Mouse (Mus musculus): ENCODE data around the gene Fbxo46.
A peak's percentile ranks its signal among the peaks of the same experiment; 100 is the strongest.

The Fbxo46 gene

DNA sequence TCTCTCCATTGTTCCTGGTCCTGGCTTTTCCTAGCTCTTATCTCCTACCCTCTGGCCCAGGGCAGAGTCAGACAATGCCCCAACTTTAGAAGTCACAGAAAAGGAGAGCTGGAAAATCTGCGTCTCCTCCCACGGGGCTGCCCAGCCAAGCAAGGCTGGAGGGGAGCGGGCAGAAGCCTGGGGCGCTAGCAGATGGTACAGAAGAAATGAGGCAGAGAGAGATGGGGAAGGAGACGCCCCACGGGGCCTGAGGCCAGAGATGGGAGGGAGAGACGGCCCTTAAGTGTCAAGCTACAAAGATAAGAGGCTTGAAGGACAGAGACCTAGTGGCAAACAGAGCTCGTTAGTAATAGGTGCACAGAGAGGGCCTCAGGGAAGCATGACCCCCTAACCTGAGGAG, 52.2 kb downstream of the Fbxo46 start:
- no peak for DNase-seq

DNA sequence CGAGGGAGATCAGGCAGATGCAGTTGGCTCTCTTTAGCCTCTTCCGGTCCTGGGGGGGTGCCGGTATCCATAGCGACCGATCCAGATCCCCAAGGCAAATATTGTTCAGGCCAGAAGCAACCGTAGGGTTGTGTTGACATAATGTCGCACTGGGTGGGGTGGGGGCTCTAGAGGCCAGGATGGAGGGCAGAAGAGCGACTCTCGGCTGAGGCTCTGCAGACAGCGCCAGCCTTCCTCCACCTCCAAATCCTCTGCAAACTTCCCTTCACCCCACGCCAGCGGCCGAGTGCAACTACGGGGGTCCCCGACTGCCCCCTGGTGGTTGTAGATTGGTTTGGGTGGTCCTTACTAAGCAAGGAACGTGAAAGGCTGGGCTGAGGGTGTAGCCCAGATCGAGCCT, 53.2 kb downstream of the Fbxo46 start:
- DNase-seq: peak; percentile 68 to 80

DNA sequence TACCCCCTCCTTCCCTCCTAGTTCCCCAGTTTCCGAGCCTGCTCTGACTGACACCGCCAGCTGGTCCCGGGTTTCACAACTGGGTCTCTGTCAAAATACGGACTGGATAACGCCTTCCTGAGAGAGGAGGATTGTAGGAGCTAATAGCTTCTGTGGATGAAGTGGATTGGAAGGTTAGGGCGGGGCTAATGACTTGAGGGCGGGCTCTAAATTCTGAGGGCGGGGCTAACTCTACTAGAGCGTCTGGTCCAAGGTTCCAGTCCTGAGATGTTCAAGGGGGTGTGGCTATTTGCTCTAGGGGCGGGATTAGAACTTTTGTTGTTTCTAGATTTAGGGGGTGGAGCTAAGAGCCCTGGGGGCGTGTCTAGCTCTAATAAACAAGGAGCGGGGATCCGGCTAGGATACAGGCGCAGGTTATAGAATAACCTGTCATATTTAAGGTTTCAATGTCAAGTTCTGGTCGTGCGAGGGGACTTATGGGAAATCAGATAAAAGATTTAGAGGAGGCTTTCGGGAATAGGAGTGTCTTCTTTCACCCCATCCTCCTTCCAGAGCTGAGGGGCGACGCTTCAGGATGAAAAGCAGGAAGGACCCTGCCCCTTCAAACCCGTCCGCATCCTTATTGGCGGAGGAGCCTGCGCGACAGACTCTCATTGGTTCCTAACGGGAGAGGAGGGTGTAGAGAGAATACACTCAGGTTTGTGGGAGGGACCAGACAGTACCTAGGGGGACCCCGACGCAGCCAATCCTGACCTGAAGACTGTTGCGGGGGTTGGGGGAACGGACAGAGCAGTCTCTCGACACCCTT, 56.3 kb downstream of the Fbxo46 start, which contains the start of gene Eml2:
TSS of gene Eml2 (plus strand) at position 714 of the 808 bp plus-strand sequence.
- DNase-seq: peak in 1 of 2 experiments; percentile 34

- no peak for DNase-seq
Observed at GRCm38 (mm10) chr7:19176516-19176947, 56.9 kb downstream of the Fbxo46 start.

DNA sequence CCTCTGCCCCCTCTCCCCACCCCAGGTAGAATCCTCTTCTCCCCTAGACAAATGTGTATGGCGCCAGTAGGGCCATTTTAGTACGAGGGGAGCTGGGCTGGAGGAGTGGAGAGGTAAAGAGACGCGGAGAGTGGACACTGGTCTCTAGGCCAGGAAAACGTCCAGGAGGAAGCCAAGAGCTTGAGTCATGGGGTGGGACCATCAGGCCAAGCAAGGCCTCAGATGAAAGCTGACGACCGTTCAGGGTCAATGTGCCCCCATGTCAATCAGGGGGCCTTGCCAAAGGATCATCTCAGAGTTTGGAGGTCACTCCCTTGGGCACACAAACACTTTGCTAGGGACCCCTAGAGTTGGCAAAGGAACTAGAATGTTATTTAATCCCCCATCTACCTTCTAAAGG, 57.6 kb downstream of the Fbxo46 start:
- no peak for DNase-seq

DNA sequence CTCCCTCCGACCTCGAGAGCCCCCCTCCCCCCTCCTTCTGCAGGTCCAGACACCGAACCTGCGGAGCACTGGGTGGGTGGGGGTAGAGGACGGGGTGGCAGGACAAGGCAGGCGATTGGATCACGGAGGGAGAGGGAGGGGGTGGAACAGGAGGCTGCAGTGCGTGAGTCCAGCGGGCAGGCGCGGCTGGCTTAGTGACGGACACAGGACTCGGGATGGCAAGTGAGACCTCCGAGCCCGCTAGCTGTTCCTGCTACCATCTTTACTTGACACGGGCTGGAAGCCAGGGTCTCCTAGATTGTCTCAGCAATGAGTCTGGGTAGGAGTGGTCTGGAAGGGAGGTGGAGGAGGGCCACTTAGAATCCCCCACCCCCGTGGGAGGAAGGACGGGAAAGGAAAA, 58.4 kb downstream of the Fbxo46 start:
- no peak for DNase-seq

DNA sequence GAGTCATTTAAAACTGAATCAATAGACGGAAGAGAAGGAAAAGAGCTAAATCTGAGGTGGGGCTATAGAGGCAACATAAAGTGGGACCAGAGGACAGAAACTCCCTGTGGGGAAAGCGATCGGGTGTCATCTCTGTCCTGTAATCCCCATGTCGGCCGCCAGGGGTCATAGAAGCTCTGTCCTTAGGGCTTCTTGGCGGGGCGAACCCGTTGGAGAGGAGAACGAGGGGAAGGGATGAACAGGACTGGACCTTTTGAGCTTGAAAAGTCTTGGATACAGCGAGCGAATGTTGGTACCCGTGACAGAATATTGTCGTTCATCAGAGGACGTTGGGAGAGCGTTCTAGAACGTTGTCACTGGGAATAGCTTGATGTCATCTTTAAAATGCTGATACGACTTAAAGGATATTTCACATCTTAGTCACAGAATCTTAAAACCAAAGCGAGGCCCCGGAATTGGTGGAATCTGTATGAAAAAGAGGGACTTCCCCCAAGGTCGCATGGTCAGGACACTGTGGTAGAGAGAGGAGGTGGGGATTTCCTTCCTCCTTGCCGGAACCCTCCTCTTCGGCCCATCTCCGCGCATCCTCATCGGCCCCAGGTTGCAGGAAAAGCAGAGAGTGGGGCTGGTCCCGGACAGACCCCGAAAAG, 58.9 kb downstream of the Fbxo46 start:
- DNase-seq: peak; percentile 71 to 79

- peak; percentile 73 to 75 for DNase-seq
Observed at GRCm38 (mm10) chr7:19179173-19179572, 59.5 kb downstream of the Fbxo46 start.

DNA sequence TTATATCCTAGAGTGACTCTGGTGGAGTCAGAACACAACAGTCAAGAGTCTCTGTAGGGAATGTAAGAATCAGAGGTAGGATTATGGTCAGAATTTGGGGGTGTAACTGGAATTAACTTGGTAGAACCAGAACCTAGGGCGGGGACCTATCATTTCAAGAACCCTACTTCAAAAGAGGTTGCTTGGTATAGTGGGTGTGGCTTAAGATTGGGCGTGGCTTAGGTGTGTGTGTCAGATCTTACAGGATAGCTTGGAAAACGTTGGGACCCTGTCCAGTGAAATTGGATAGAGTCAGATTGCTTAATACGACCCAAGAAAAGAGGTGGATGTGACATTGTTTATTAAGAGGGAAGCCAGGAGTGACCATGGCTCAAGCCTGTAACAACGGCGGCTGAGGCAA, 60.3 kb downstream of the Fbxo46 start:
- DNase-seq: peak in 1 of 2 experiments; percentile 38

- peak; percentile 52 to 64 for DNase-seq
Observed at GRCm38 (mm10) chr7:19180862-19181429, 61.3 kb downstream of the Fbxo46 start.

DNA sequence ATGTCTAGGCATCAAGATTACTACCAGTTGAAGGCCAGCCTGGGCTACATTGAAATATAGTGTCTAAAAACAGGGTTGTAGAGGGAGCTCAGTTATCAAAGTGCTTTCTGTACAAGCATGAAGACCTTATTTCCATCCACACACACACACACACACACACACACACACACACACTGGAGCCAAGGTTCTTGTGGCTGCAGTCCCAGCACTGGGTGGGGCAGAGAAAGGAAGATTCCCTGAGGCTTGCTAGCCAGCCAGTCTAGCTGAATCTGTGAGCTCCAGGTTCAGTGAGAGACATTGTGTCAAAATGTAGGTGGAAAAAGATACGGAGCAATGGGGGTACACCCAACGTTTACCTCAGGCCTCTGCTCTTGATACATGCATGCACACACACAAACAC, 64.6 kb downstream of the Fbxo46 start:
- DNase-seq: no peak

GRCm38 (mm10) chr7:19184758-19185157, 65.1 kb downstream of the Fbxo46 start:
- no peak for DNase-seq
